28 mouse cellular contexts compared by ENCODE assay signal in genomic region chr11:63704995-63705580, GRCm38 (mm10).
DNase-seq lines count a peak whose midpoint lies in the region; ATAC-seq and TF ChIP-seq lines count a peak whose summit lies in the region.
"Had no signal": no experiment of that assay in that cellular context is flagged by ENCODE, and none has a peak within 500 bp of the region (broad histone marks: within the 10 kb centered on the region; RNA-seq: fewer than 3 reads in every experiment).

No protein-coding gene starts in this region.

- TF ChIP-seq CTCF in brain, embryonic 14.5 days (IDR thresholded peaks at IDR 0.05; ENCODE audit: borderline replicate concordance, extremely low read depth, insufficient read depth, insufficient read length), result no peak

- H3K9me3 ChIP-seq in hindbrain, embryonic 10.5 days, result no peaks in the 10 kb centered on the region
- H3K9me3 ChIP-seq in hindbrain, embryonic 12.5 days (replicated peaks), result no peaks in the 10 kb centered on the region
- no peaks in the 10 kb centered on the region for H3K9me3 ChIP-seq in limb, embryonic 10.5 days (replicated peaks)
- H3K9me3 ChIP-seq: heart, embryonic 13.5 days; neural tube, embryonic 12.5 days had no signal

- no peaks in the 10 kb centered on the region for H3K36me3 ChIP-seq in hindbrain, embryonic 10.5 days
- H3K36me3 ChIP-seq in hindbrain, embryonic 12.5 days, result no peaks in the 10 kb centered on the region
- H3K36me3 ChIP-seq in limb, embryonic 10.5 days, result no peaks in the 10 kb centered on the region
- H3K36me3 ChIP-seq: heart, embryonic 13.5 days; neural tube, embryonic 12.5 days had no signal

- DNase-seq in hindbrain, embryonic 10.5 days (ENCODE audit: low spot score), result peak; percentile 35
- peak; percentile 31 for DNase-seq in brain, embryonic 14.5 days (ENCODE audit: low read depth)
- DNase-seq in embryo, embryonic 11 days, result peak; percentile 26
- peak; percentile 28 for DNase-seq in limb, embryonic 10.5 days (ENCODE audit: low spot score)
- no peak for DNase-seq in urinary bladder, postnatal 10 days (ENCODE audit: low spot score)
- DNase-seq: adrenal gland, adult 2 months; adrenal gland, postnatal 36 days; B cell, adult 2 months; cerebellum, adult 2 months; cerebellum, postnatal 14 days; gastrocnemius, adult 2 months; gastrocnemius, postnatal 36 days; heart, postnatal 10 days; kidney, adult 9 months; kidney, postnatal 10 days; liver; lung, adult 2 months; lung, postnatal 10 days; thymus, adult 2 months; thymus, postnatal 36 days had no signal

- ATAC-seq in hindbrain, embryonic 12.5 days (ENCODE audit: low FRiP score), result no peak
- ATAC-seq: activated CD4-positive, CD25-positive, alpha-beta regulatory T cell, adult 4 months; intestine, postnatal 0 days had no signal

- 45% methylated on average over 12 of the region's 12 CpGs for WGBS in hindbrain, embryonic 10.5 days
- WGBS in hindbrain, embryonic 12.5 days, result 48% methylated on average over 12 of the region's 12 CpGs
- 80% methylated on average over 12 of the region's 12 CpGs for WGBS in limb, embryonic 10.5 days

- TF ChIP-seq POLR2A in brain, embryonic 14.5 days (IDR thresholded peaks at IDR 0.05; ENCODE audit: borderline replicate concordance, extremely low read depth, insufficient read depth, insufficient read length, poor library complexity, severe bottlenecking), result no peak

- H3K4me3 ChIP-seq in hindbrain, embryonic 10.5 days, result no peak overlapping the region
- H3K4me3 ChIP-seq in hindbrain, embryonic 12.5 days, result no peak overlapping the region
- H3K4me3 ChIP-seq in limb, embryonic 10.5 days, result no peak overlapping the region
- H3K4me3 ChIP-seq: gastrocnemius, adult 2 months; heart, embryonic 13.5 days; myocyte; neural tube, embryonic 12.5 days had no signal

- H3K4me2 ChIP-seq in hindbrain, embryonic 12.5 days (replicated peaks), result no peak overlapping the region
- H3K4me2 ChIP-seq: heart, embryonic 13.5 days; neural tube, embryonic 12.5 days had no signal

- H3K9ac ChIP-seq in hindbrain, embryonic 12.5 days, result no peak overlapping the region
- H3K9ac ChIP-seq: heart, embryonic 13.5 days; liver, embryonic 14.5 days; neural tube, embryonic 12.5 days had no signal

- H3K4me1 ChIP-seq in hindbrain, embryonic 10.5 days (replicated peaks), result peaks cover 35% of the 10 kb centered on the region
- peaks cover 20% of the 10 kb centered on the region for H3K4me1 ChIP-seq in hindbrain, embryonic 12.5 days
- 0 out of 2 replicates have a peak, but pooled peaks cover 7% of the 10 kb centered on the region for H3K4me1 ChIP-seq in limb, embryonic 10.5 days

- peaks cover 10% of the 10 kb centered on the region; the same call in 1 of the 2 replicates for H3K27me3 ChIP-seq in hindbrain, embryonic 10.5 days (ENCODE audit: insufficient read depth, poor library complexity, severe bottlenecking)
- H3K27me3 ChIP-seq in hindbrain, embryonic 12.5 days, result no peaks in the 10 kb centered on the region
- H3K27me3 ChIP-seq in limb, embryonic 10.5 days (ENCODE audit: low read depth, poor library complexity, severe bottlenecking), result no peaks in the 10 kb centered on the region
- H3K27me3 ChIP-seq: neural tube, embryonic 12.5 days had no signal

- peak overlapping the region; percentile 46; the same call in 1 of the 2 replicates for H3K27ac ChIP-seq in hindbrain, embryonic 10.5 days
- no peak overlapping the region for H3K27ac ChIP-seq in hindbrain, embryonic 12.5 days
- no peak overlapping the region for H3K27ac ChIP-seq in limb, embryonic 10.5 days
- H3K27ac ChIP-seq: gastrocnemius, adult 2 months; heart, embryonic 13.5 days; liver, embryonic 14.5 days; macrophage; neural tube, embryonic 12.5 days had no signal
